Mouse (Mus musculus) CH12.LX (cell line): Measurements from ENCODE around the gene Dab1.

ENCODE experiments used
- CHD2 ChIP-seq: IDR thresholded peaks from 2 replicates; pipeline ENCODE4 v1.6.1; 2011; ENCODE audit warnings: low read length, improper control_type of control experiment
- GABPA ChIP-seq: IDR thresholded peaks from 2 replicates; pipeline ENCODE4 v1.6.1; 2012; ENCODE audit warnings: low read depth, low read length, improper control_type of control experiment, inconsistent platforms; ENCODE audit not compliant: insufficient replicate concordance
- KAT2A ChIP-seq: IDR thresholded peaks from 2 replicates; pipeline ENCODE4 v1.6.1; 2012; ENCODE audit warnings: low read length, improper control_type of control experiment, inconsistent platforms; ENCODE audit not compliant: insufficient replicate concordance
- TCF12 ChIP-seq: IDR thresholded peaks from 2 replicates; pipeline ENCODE4 v1.6.1; 2014; ENCODE audit warnings: low read depth, mild to moderate bottlenecking, inconsistent platforms, low read length, improper control_type of control experiment

GRCm38 (mm10) chr4:103630177-103630576 lies 11.0 kb downstream of the Dab1 start:
- TF ChIP-seq CHD2 (no peak), GABPA (no peak), TCF12 (no peak), KAT2A (no peak)
